Mouse (Mus musculus) cortical plate, adult 2 months (tissue): ENCODE measurements around the gene March8. TPM values are rescaled to one million over a fixed set of nuclear protein-coding genes. Genes with fewer than 3 reads are reported as not detected.

ENCODE experiments used
- H3K27ac ChIP-seq: fragments of 200-500 bp; 2 replicates; pipeline ENCODE4 v1.5.1; 2012; ENCODE audit warnings: low read length, control low read depth, inconsistent platforms; ENCODE audit not compliant: insufficient read depth
- H3K4me1 ChIP-seq: fragments of 200-500 bp; 2 replicates; pipeline ENCODE4 v1.6.1; 2011; ENCODE audit warnings: low read length; ENCODE audit not compliant: control insufficient read depth, insufficient read depth
- H3K4me3 ChIP-seq: fragments of 200-500 bp; 2 replicates; pipeline ENCODE4 v1.5.1; 2011; ENCODE audit warnings: mild to moderate bottlenecking, low read length, control low read depth; ENCODE audit not compliant: insufficient read depth
- CTCF ChIP-seq: fragments of 200-500 bp; IDR thresholded peaks from 2 replicates; pipeline ENCODE4 v1.5.1; 2011; ENCODE audit warnings: mild to moderate bottlenecking, control low read depth, low read length; ENCODE audit not compliant: insufficient read depth; ENCODE audit errors: extremely low read depth
- POLR2A ChIP-seq: fragments of 200-500 bp; IDR thresholded peaks from 2 replicates; pipeline ENCODE4 v1.6.1; 2011; ENCODE audit warnings: mild to moderate bottlenecking, low read length, control low read depth; ENCODE audit not compliant: insufficient read depth; ENCODE audit errors: extremely low read depth
- polyA plus RNA-seq: library from polyadenylated mRNA; depleted of rRNA; stranded (reverse); fragments of >200 nt; gene quantifications from 2 replicates; pipeline ENCODE4 v1.2.3, GENCODE M21; 2012

March8 gene
- polyA plus RNA-seq, 1 experiment: 61.6 TPM

DNA sequence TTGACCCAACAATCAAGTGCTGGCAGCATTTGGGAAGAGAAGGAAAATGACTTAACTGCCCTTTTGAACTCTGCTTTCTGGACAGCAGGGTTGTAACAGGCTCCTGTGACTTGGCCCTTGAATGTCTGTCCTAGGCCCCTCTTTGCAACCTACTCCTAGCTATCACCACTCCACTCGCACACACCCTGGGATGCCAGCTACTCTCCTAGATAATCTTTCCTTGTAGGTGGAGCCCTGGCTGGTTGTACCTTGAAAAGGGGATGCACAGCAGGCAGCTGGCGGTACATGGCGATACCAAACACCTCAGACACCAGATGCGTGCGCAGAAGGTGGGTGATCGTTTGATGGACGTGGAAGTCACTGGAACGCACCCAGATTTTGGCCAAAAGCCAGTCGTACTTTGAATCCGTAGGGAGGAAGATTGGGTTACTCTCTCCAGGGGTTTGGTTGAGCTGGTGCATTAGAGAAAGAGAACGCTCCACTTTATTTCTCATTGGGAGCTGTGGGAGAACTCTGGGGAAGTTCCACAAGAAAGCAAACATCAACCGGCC lies 77.4 kb downstream of the March8 start:
- H3K4me3 ChIP-seq: no peak overlapping the region
- no peak overlapping the region for H3K27ac ChIP-seq
- no peaks in the 10 kb centered on the region for H3K4me1 ChIP-seq
- no peak for TF ChIP-seq POLR2A
- TF ChIP-seq CTCF: no peak

DNA sequence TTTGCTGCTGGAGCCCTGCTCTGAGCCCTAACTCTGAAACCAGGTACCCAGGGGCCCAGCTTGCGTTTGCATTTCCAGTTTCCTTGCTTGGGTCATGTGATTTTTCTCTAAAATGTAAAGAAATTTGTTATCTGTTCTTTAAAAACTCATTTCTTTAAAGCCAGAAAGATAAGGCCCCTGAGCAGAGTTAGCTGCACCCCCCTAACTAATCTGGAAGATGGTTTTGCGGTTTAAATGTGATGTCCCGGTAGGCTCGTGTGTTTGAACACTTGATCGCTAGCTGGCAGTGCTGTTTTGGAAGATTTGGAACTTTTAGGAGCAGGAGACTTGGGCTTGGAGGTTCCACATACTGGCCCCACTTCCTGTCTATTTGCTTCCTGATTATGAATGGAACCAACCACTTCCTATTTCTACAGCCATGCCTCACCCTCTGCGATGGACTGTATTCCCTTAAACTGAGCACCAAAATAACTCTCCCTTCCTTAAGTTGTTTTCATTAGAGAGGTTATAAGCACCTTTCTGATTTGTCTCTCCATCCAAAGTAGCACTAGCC lies 78.3 kb downstream of the March8 start:
- no peak for TF ChIP-seq POLR2A
- TF ChIP-seq CTCF: no peak
- H3K4me3 ChIP-seq: no peak overlapping the region
- no peaks in the 10 kb centered on the region for H3K4me1 ChIP-seq
- H3K27ac ChIP-seq: no peak overlapping the region

DNA sequence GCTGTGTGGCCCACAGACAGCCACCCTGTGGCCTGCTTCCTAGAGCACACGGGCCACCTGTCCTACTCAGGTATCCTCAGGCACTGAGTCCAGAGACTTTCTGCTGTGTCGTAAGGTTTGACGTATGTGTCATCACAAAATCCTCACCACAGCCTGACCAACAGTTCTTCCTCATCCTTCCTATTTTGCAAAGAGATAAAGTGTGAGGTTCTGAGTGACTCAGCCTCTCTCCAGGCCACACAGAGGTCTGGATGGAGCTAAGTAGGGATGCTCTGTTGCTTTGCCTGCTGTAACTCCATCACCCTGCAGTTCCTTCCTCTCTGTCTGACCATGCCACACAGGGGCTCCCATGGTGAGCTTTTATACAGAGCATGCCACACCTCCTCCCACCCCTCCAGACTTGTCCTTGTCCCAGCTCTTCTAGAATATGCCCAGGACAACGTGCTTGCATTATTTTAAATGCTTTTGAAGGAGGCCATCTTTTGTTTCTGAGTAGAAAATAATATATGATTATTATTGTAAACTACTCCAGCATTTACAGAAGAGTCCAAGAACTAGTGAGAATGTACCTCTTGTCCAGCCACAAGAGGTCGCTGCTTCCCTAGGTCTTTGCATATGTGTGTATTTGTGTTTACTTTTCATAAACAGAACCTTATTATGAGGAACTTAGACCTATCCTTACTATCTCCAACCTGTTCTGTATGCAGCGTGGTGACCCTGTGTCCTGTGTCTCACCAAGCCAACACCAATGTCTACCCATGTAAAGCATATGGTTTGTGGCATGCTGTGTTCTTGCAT lies 79.9 kb downstream of the March8 start:
- TF ChIP-seq POLR2A (no peak), CTCF (no peak)
- Histone ChIP-seq H3K4me3 (no peak overlapping the region), H3K4me1 (no peaks in the 10 kb centered on the region), H3K27ac (no peak overlapping the region)

DNA sequence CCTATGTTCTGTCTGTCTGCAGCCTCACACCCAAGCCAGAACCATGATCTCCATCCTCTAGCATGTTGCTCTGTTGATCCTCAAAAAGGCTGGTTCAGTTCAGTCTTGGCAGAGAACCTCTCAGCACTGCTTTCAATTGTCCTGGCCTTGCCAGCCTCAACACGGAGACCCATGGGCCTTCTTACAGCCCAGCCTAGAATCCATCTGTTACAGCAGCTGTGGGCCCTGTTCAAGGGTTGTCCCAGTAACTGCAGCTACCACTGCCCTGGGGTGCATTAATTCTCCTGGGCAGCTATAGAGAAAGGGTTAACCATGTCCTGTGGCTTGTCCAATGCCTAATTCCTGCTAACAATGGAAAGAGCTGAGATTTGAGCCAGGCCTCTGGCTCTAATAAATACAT lies 80.7 kb downstream of the March8 start:
- H3K4me3 ChIP-seq: no peak overlapping the region
- no peaks in the 10 kb centered on the region for H3K4me1 ChIP-seq
- TF ChIP-seq CTCF (no peak), POLR2A (no peak)
- no peak overlapping the region for H3K27ac ChIP-seq

DNA sequence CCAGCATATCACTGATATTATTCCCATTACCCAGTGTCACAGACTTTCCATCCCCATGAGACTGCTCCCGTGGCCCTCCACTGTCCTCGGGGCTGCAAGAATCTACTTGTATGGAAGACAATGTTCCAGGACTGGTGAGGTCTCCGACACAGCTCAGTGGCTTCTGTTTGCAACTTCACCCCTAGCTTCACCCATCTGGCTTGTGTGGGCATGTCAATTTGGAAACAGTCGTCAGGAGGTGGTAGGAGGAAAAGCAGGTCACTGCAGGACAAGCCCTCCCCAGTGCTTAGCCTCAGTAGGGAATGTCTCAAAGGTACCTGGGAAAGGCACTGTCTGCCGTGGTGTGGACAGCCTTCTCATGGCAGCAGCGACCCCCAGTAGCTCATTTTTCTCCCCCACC lies 81.9 kb downstream of the March8 start:
- Histone ChIP-seq H3K27ac (no peak overlapping the region), H3K4me3 (no peak overlapping the region), H3K4me1 (no peaks in the 10 kb centered on the region)
- TF ChIP-seq CTCF (no peak), POLR2A (no peak)

DNA sequence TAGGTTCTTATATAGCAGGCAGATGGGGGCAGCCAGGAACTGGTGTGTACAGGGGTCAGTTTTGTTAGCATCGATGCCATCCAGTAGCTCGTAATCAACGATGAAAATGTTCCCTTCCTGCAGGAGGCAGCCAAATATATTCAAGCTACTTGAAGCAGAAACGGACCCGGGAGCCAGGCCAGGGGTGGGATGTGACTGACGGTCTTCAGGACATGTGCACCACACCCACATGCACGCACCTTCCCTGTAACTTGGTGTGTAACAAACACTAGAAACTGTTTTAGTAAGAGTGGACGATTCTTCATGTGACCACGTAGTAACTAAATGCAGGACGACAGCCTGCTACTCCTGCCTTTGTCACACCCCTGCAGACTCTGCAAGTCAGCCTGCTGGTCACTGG lies 82.4 kb downstream of the March8 start:
- TF ChIP-seq POLR2A: no peak
- no peak for TF ChIP-seq CTCF

DNA sequence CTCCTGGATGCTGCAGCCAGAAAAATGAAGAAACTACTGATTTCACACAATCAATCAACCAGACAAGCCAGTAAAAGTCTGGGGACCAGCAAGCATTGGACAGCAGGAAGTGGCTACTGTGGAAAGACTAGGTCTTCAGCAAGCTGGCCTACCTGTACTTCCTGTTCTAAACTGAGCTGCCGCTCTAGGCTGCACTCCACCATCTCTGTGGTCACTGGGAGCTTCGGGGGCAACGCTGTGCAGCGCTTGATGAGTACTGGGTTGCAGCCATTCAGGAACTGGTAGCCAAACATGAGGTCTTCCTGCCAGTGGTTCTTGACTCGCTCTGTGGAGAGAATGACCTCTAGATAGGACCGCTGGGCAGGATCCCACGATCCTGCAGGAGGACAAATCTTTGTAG lies 85.2 kb downstream of the March8 start:
- Histone ChIP-seq H3K27ac (no peak overlapping the region), H3K4me3 (no peak overlapping the region), H3K4me1 (no peaks in the 10 kb centered on the region)
- TF ChIP-seq CTCF (no peak), POLR2A (no peak)

More for the DNA sequence above, 82.4 kb downstream of the March8 start:
- H3K4me1 ChIP-seq: no peaks in the 10 kb centered on the region
- H3K27ac ChIP-seq: no peak overlapping the region
- H3K4me3 ChIP-seq: no peak overlapping the region

DNA sequence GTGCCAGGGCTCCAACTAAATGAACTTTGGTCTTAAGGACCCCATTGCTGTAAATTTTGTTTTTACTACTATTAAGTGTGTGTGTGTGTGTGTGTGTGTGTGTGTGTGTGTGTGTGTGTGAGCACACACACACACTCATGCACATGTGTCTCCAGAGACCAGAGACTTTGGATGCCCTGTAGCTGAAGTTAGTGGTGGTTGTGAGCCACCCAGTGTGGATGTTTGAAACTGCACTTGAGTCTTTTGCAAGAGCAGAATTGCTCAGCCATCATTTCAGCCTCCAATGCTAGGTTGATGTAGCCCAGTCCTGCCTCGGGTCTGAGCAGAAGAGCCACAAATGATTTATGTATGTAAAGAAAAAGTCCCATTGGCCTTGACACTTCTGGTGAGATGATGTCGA lies 85.8 kb downstream of the March8 start:
- Histone ChIP-seq H3K4me1 (no peaks in the 10 kb centered on the region), H3K27ac (no peak overlapping the region), H3K4me3 (no peak overlapping the region)
- TF ChIP-seq CTCF (peak; percentile 64), POLR2A (no peak)

DNA sequence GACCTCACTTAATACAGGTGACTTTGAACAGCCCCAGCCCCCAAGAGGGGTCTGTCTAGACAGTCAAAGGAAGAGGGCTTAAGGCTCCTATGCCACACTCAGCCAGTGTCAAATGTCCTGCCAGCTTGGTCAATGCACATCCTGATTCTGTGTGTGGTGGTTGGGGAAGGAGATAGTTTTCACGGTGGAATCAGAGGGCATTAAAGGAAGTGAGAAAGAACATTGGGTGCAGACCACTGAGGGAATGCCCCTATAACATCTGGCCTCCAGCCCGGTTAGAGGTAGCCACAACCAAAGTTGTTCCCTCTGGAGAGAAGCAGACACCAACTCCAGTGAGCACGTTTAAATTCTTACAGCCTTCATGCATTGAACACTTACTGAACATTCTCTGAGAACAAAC lies 89.7 kb downstream of the March8 start:
- Histone ChIP-seq H3K4me3 (no peak overlapping the region), H3K4me1 (no peaks in the 10 kb centered on the region), H3K27ac (no peak overlapping the region)
- no peak for TF ChIP-seq POLR2A
- TF ChIP-seq CTCF: no peak

DNA sequence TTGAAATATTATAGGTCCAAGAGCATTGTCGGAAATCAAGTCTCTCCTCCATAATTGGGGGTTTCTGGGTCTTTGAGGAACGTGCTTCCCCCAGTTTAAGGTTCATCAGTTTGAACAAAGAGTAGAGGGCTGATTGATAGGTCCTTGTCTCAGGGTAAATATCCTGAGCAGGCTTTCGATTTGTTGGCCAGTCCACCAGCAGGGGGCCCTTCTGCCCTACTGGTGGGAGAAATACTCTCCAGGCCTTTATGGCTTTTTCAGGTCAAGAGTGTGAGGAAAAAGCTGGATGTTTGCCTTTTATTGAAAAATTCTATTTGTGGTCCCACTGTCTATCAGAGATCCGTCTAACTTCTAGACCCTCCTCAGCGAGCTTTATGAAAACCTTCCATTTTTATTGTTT lies 90.5 kb downstream of the March8 start:
- no peak overlapping the region for H3K27ac ChIP-seq
- no peak overlapping the region for H3K4me3 ChIP-seq
- TF ChIP-seq POLR2A (no peak), CTCF (peak; percentile 35; the same call in 1 of the 2 replicates)
- H3K4me1 ChIP-seq: no peaks in the 10 kb centered on the region

DNA sequence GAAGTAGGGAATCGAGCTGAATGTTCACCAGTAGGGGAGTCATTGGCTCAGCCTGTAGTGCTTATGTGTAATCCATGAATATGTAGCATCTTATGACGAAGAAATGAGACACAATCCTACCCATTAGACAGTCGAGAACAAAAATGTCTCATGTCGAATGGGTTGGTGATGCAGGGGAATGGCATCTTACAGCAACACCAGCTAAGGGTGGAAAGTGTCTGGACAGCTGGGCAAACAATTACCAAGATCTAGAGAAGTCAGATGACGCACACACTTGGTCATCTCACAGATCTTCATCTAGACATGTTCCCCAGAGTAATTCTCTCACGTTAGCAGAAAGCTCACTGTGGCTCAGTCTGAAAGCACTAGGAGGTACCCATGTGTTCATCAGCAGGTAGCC lies 101.0 kb downstream of the March8 start:
- TF ChIP-seq CTCF (no peak), POLR2A (no peak)
- Histone ChIP-seq H3K27ac (no peak overlapping the region), H3K4me1 (no peaks in the 10 kb centered on the region), H3K4me3 (no peak overlapping the region)
